30 mouse cellular contexts compared by ENCODE assay signal in genomic region chr4:143382163-143382562, GRCm38 (mm10). TPM values are rescaled to one million over a fixed set of nuclear protein-coding genes. Genes with fewer than 3 reads are reported as not detected.
DNase-seq lines count a peak whose midpoint lies in the region; ATAC-seq and TF ChIP-seq lines count a peak whose summit lies in the region.
"Had no signal": no experiment of that assay in that cellular context is flagged by ENCODE, and none has a peak within 500 bp of the region (broad histone marks: within the 10 kb centered on the region; RNA-seq: fewer than 3 reads in every experiment).

No protein-coding gene starts in this region.

- no peak for ATAC-seq in hindbrain, postnatal 0 days
- no peak for ATAC-seq in hindbrain, embryonic 16.5 days
- ATAC-seq in intestine, postnatal 0 days = no peak
- ATAC-seq: activated CD4-positive, CD25-positive, alpha-beta regulatory T cell, adult 4 months; intestine, embryonic 15.5 days had no signal

- H3K4me2 ChIP-seq in hindbrain, postnatal 0 days (ENCODE audit: low read depth, low read length) = no peak overlapping the region
- H3K4me2 ChIP-seq in hindbrain, embryonic 16.5 days (ENCODE audit: low read length) = no peak overlapping the region
- H3K4me2 ChIP-seq in intestine, postnatal 0 days (replicated peaks; ENCODE audit: low read depth) = no peak overlapping the region
- H3K4me2 ChIP-seq: embryonic facial prominence, embryonic 13.5 days; hindbrain, embryonic 14.5 days; intestine, embryonic 15.5 days; liver, embryonic 13.5 days had no signal

- H3K9me3 ChIP-seq in hindbrain, postnatal 0 days (ENCODE audit: low read length) = no peaks in the 10 kb centered on the region
- no peaks in the 10 kb centered on the region for H3K9me3 ChIP-seq in hindbrain, embryonic 16.5 days (ENCODE audit: control insufficient read depth, low read length)
- no peaks in the 10 kb centered on the region for H3K9me3 ChIP-seq in intestine, postnatal 0 days (ENCODE audit: control insufficient read depth)
- H3K9me3 ChIP-seq: embryonic facial prominence, embryonic 13.5 days; intestine, embryonic 15.5 days; liver, embryonic 13.5 days; megakaryocyte, embryonic 14.5 days had no signal

- no peaks in the 10 kb centered on the region for H3K36me3 ChIP-seq in hindbrain, postnatal 0 days (ENCODE audit: insufficient read depth, low read length)
- no peaks in the 10 kb centered on the region for H3K36me3 ChIP-seq in hindbrain, embryonic 16.5 days (ENCODE audit: control insufficient read depth, insufficient read depth, low read length)
- H3K36me3 ChIP-seq in intestine, postnatal 0 days (ENCODE audit: control insufficient read depth, insufficient read depth) = no peaks in the 10 kb centered on the region
- H3K36me3 ChIP-seq: embryonic facial prominence, embryonic 13.5 days; intestine, embryonic 15.5 days; liver, embryonic 13.5 days had no signal

- DNase-seq in hindbrain, postnatal 0 days (ENCODE audit: low spot score) = peak; percentile 20
- DNase-seq in Muller cell, postnatal 12 days (ENCODE audit: inconsistent ontology term) = peak; percentile 21
- DNase-seq in brain, adult 2 months (ENCODE audit: low read depth, low spot score) = peak; percentile 63
- DNase-seq in cerebellum, adult 9-10 months = peak; percentile 45
- DNase-seq in thymus, postnatal 25 days = no peak
- no peak for DNase-seq in heart, adult 11 months
- DNase-seq: adrenal gland, adult 8-10 months; gastrocnemius, postnatal 36 days; kidney, adult 9 months; kidney, postnatal 36 days; liver, embryonic 13.5 days; lung, adult 2 months; retina, postnatal 1 day; right cerebral cortex, postnatal 25 days; spleen, adult 18-20 months had no signal

- no peak overlapping the region for H3K27ac ChIP-seq in hindbrain, postnatal 0 days
- H3K27ac ChIP-seq in hindbrain, embryonic 16.5 days (ENCODE audit: low read depth, low read length) = no peak overlapping the region
- H3K27ac ChIP-seq in intestine, postnatal 0 days (ENCODE audit: low read depth, low read length) = no peak overlapping the region
- H3K27ac ChIP-seq: embryonic facial prominence, embryonic 13.5 days; hindbrain, embryonic 14.5 days; intestine, embryonic 15.5 days; liver, embryonic 13.5 days had no signal

- no peaks in the 10 kb centered on the region for H3K27me3 ChIP-seq in hindbrain, postnatal 0 days (ENCODE audit: insufficient read depth, low read length)
- H3K27me3 ChIP-seq in hindbrain, embryonic 16.5 days (replicated peaks; ENCODE audit: control insufficient read depth, insufficient read depth, low read length) = no peaks in the 10 kb centered on the region; the same call in 1 of the 2 replicates
- H3K27me3 ChIP-seq in intestine, postnatal 0 days (replicated peaks; ENCODE audit: control insufficient read depth, insufficient read depth, low read length) = 0 out of 2 replicates have a peak, but pooled peaks cover 7% of the 10 kb centered on the region
- H3K27me3 ChIP-seq: intestine, embryonic 15.5 days had no signal

- WGBS in hindbrain, postnatal 0 days = 54% methylated on average over 3 of the region's 3 CpGs
- 42% methylated on average over 3 of the region's 3 CpGs for WGBS in hindbrain, embryonic 16.5 days
- WGBS in intestine, postnatal 0 days = 74% methylated on average over 3 of the region's 3 CpGs

- TF ChIP-seq CTCF in hindbrain, postnatal 0 days (IDR thresholded peaks at IDR 0.05; ENCODE audit: low read depth) = no peak
- TF ChIP-seq CTCF in intestine, postnatal 0 days (IDR thresholded peaks at IDR 0.05; ENCODE audit: low read depth) = no peak

- no peak overlapping the region for H3K4me3 ChIP-seq in hindbrain, postnatal 0 days (ENCODE audit: low read length)
- no peak overlapping the region for H3K4me3 ChIP-seq in hindbrain, embryonic 16.5 days (ENCODE audit: low read length)
- H3K4me3 ChIP-seq in intestine, postnatal 0 days (ENCODE audit: low read depth, low read length) = no peak overlapping the region
- H3K4me3 ChIP-seq: embryonic facial prominence, embryonic 13.5 days; erythroblast, embryonic 14.5 days; intestine, embryonic 15.5 days; liver, embryonic 13.5 days; megakaryocyte, embryonic 14.5 days had no signal

- no peaks in the 10 kb centered on the region for H3K4me1 ChIP-seq in hindbrain, postnatal 0 days (ENCODE audit: insufficient read depth, low read length)
- H3K4me1 ChIP-seq in hindbrain, embryonic 16.5 days (ENCODE audit: control insufficient read depth, insufficient read depth, low read depth, low read length) = peaks cover 12% of the 10 kb centered on the region; the same call in 1 of the 2 replicates
- no peaks in the 10 kb centered on the region for H3K4me1 ChIP-seq in intestine, postnatal 0 days (replicated peaks; ENCODE audit: control insufficient read depth, insufficient read depth, low read length)
- H3K4me1 ChIP-seq: embryonic facial prominence, embryonic 13.5 days; intestine, embryonic 15.5 days; liver, embryonic 13.5 days; megakaryocyte, embryonic 14.5 days had no signal

- no peak overlapping the region for H3K9ac ChIP-seq in hindbrain, postnatal 0 days (replicated peaks; ENCODE audit: low read length)
- no peak overlapping the region; the same call in 1 of the 2 replicates for H3K9ac ChIP-seq in hindbrain, embryonic 16.5 days (ENCODE audit: low read depth, low read length)
- H3K9ac ChIP-seq in intestine, postnatal 0 days (ENCODE audit: low read depth, low read length) = no peak overlapping the region
- H3K9ac ChIP-seq: embryonic facial prominence, embryonic 13.5 days; hindbrain, embryonic 14.5 days; intestine, embryonic 15.5 days; liver, embryonic 13.5 days had no signal

RNA-seq across cellular contexts. Expression of gene Pramel1, which starts 12.1 kb away (rescaled TPM):
- total RNA-seq in hindbrain, postnatal 0 days (2014; rRNA removed) = not detected in 2 replicates
- polyA plus RNA-seq in hindbrain, postnatal 0 days (2015; fragmentation: Nextera tagmentation; extraction: Ambion mirVana) = not detected in 2 replicates
- polyA plus RNA-seq in hindbrain, embryonic 16.5 days (2015; fragmentation: Nextera tagmentation; extraction: Ambion mirVana) = not detected in 2 replicates
- not detected in 2 replicates for polyA plus RNA-seq in intestine, postnatal 0 days (2015; fragmentation: Nextera tagmentation; extraction: Ambion mirVana)
- total RNA-seq: adrenal gland, adult 8-10 months; gastrocnemius, adult 18-20 months; gastrocnemius, postnatal 36 days; heart, adult 8-10 months; heart, postnatal 25 days; MEL; monocyte, adult 5-6 weeks had no signal
- polyA plus RNA-seq: activated CD4-positive, CD25-positive, alpha-beta regulatory T cell, adult 4 months; C2C12; embryonic facial prominence, embryonic 13.5 days; erythroblast, embryonic 14.5 days; heart, embryonic 14.5 days; hindbrain, embryonic 14.5 days; intestine, embryonic 15.5 days; liver, embryonic 13.5 days; lung, adult 2 months had no signal

RNA-seq across cellular contexts. Expression of gene Pramef8, which starts 30.1 kb away (rescaled TPM):
- 26.1 and 48.5 TPM in 2 replicates for total RNA-seq in hindbrain, postnatal 0 days (2014; rRNA removed)
- polyA plus RNA-seq in hindbrain, postnatal 0 days (2015; fragmentation: Nextera tagmentation; extraction: Ambion mirVana) = 16.0 and 18.3 TPM in 2 replicates
- polyA plus RNA-seq in hindbrain, embryonic 16.5 days (2015; fragmentation: Nextera tagmentation; extraction: Ambion mirVana) = 21.7 and 23.2 TPM in 2 replicates
- polyA plus RNA-seq in intestine, postnatal 0 days (2015; fragmentation: Nextera tagmentation; extraction: Ambion mirVana) = 5.0 and 6.0 TPM in 2 replicates
- total RNA-seq: MEL had no signal

RNA-seq across cellular contexts. Expression of gene Lrrc38, which starts 32.6 kb away (rescaled TPM):
- total RNA-seq in hindbrain, postnatal 0 days (2014; rRNA removed) = 0.29 and 0.63 TPM in 2 replicates
- polyA plus RNA-seq in hindbrain, postnatal 0 days (2015; fragmentation: Nextera tagmentation; extraction: Ambion mirVana) = 0.84 and 0.97 TPM in 2 replicates
- polyA plus RNA-seq in hindbrain, embryonic 16.5 days (2015; fragmentation: Nextera tagmentation; extraction: Ambion mirVana) = 0.38 and 0.69 TPM in 2 replicates
- polyA plus RNA-seq in intestine, postnatal 0 days (2015; fragmentation: Nextera tagmentation; extraction: Ambion mirVana) = not detected in 2 replicates
- total RNA-seq: MEL; monocyte, adult 5-6 weeks had no signal
- polyA plus RNA-seq: activated CD4-positive, CD25-positive, alpha-beta regulatory T cell, adult 4 months; C2C12; embryonic facial prominence, embryonic 13.5 days; erythroblast, embryonic 14.5 days; liver, embryonic 13.5 days had no signal

Comparison
In these comparisons a context has a peak if more than half of its experiments do, and no peak if none do; other contexts are left out.
1. DNase-seq: peak in hindbrain, postnatal 0 days (single experiment), Muller cell, postnatal 12 days (single experiment), brain, adult 2 months (single experiment) and cerebellum, adult 9-10 months (single experiment); none in thymus, postnatal 25 days (single experiment) and heart, adult 11 months (single experiment).